Mouse (Mus musculus) liver, embryonic 18 days (tissue): Measurements from ENCODE around the gene Fxyd4. TPM values are rescaled to one million over a fixed set of nuclear protein-coding genes. Genes with fewer than 3 reads are reported as not detected.

Experiments
- polyA plus RNA-seq: library from polyadenylated mRNA; depleted of rRNA; stranded (reverse); fragments of >200 nt; gene quantifications from 2 replicates; pipeline ENCODE4 v1.2.3, GENCODE M21; 2012; rRNA removed

Fxyd4 gene
- not detected in 2 replicates for polyA plus RNA-seq

DNA sequence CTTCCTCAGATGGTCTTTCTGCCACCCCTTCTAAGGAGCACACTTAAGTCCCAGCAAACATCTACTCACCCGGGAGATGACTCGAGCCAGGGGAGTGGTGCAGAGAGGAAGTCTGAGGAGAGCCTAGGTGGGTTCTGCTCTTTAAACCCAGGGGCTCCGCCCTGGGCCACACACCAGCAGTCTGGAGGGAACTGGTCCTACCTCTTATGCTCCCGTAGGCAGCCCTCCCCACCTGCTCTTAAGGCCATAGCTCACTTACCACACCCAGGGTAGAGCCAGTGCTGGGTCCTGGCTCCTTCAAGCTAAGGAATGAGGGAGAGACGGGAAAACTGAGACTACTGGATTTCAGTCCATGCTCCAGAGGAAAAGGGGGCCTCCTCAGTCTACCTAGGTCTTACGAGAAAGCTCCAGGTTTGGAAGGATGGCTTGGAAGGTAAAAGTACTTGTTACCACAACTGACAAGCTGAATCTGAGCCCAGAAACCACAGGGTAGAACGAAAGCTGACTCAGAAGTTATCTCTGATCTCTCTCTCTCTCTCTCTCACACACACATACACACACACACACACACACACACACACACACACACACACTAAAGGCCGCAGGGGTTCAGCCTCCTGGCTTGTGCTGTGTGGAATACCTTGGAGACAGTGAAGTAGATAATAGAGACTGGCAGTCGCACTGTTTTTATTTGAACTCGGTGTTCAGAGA is at the start of gene Fxyd4:
TSS of gene Fxyd4 (minus strand) at position 471 of the 711 bp plus-strand sequence.

GRCm38 (mm10) chr6:117900126-117901080 is 37.1 kb downstream of the Fxyd4 start, which contains the start of gene Hnrnpf:
Gene Hnrnpf (plus strand): TSS chr6:117900324.

Other genes starting within 250 kb of the Fxyd4 start
- gene Zfp637, start 96.5 kb downstream of the Fxyd4 start, polyA plus RNA-seq = 13.6 and 13.7 TPM in 2 replicates
- 1.0 and 1.1 TPM in 2 replicates for gene Zfp239, start 75.6 kb downstream of the Fxyd4 start, polyA plus RNA-seq
- 234 and 238 TPM in 2 replicates for gene Hnrnpf, start 37.4 kb downstream of the Fxyd4 start, polyA plus RNA-seq
- gene Rasgef1a, start 73.7 kb upstream of the Fxyd4 start, polyA plus RNA-seq = 0.05 TPM in 2 replicates
- 4.3 and 4.9 TPM in 2 replicates for gene Csgalnact2, start 201.4 kb upstream of the Fxyd4 start, polyA plus RNA-seq